Mouse (Mus musculus): Measurements from ENCODE around the gene Cnr2.

DNA sequence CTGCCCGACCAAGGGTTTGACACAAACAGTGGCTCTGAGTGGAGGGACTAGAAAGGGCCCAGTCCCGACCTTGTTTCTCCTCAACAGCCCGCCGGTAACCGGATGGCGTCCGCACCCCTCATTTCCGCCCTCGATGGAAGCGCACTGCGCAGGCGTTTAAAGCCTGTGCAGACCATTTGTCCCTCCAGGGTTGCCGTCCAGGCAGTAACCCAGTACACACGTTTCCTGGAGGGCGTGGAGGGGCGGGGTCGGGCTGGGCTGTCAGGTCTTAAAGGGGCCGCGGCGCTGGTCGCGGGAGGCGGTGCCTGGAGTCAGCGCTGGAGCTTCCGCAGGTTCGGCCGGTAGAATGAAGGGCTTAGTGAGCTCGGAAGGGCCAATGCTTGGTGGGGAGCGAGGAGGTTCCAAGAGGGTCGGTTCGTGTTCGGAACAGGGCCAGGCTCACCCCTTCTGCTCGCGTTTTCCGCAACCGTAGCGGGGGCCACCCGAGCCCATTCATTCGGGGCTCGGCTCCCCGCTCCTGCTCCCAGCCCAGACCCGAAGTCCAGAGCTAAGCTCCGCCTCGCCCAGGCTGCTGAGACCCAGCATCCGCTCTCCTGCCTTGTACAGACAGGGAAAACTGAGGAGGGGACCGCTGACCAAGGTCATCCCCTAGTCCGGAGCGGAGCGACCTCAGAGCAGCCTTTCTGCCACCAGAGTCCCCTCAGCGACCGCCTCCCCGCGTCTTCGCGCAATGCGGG is 68.4 kb downstream of the Cnr2 start, which contains the start of gene Gale:
- TF ChIP-seq EP300 (IDR thresholded peaks at IDR 0.05; ENCODE audit: low read depth) (peak; percentile 87), CTCF (IDR thresholded peaks at IDR 0.05; ENCODE audit: low read depth) (no peak)

Measured in liver, postnatal 0 days (tissue).